Mouse (Mus musculus): ENCODE data around the gene Arhgdia. TPM values are rescaled to one million over a fixed set of nuclear protein-coding genes. Genes with fewer than 3 reads are reported as not detected.

Arhgdia gene
- polyA plus RNA-seq, 1 experiment from 2014 or later, result 742 TPM

GRCm38 (mm10) chr11:120552736-120553135 lies 28.7 kb downstream of the Arhgdia start:
- Histone ChIP-seq H3K27ac (no peak overlapping the region), H3K9me3 (replicated peaks) (no peaks in the 10 kb centered on the region), H3K4me3 (no peak overlapping the region), H3K27me3 (ENCODE audit: low read depth, poor library complexity, severe bottlenecking) (no peaks in the 10 kb centered on the region), H3K36me3 (peaks cover 7% of the 10 kb centered on the region), H3K4me1 (peaks cover 29% of the 10 kb centered on the region)
- no peak for DNase-seq (ENCODE audit: low spot score)
- 83% methylated on average over 5 of the region's 5 CpGs for WGBS

- Histone ChIP-seq H3K27me3 (ENCODE audit: low read depth, poor library complexity, severe bottlenecking) (no peaks in the 10 kb centered on the region), H3K4me1 (peaks cover 33% of the 10 kb centered on the region), H3K4me3 (peak within 1 kb of the TSS; percentile 91), H3K27ac (peak within 1 kb of the TSS; percentile 97), H3K36me3 (peaks cover 17% of the 10 kb centered on the region), H3K9me3 (replicated peaks) (no peaks in the 10 kb centered on the region)
- DNase-seq (ENCODE audit: low spot score), result no peak
- WGBS, result 95% methylated on average over 28 of the region's 28 CpGs
These were observed 30.5 kb downstream of the Arhgdia start, which contains the start of gene Ppp1r27 for GRCm38 (mm10) chr11:120550810-120551440. Ppp1r27 (minus strand) TSS chr11:120551132.

GRCm38 (mm10) chr11:120549986-120550809 lies 31.2 kb downstream of the Arhgdia start:
- Histone ChIP-seq H3K4me1 (peaks cover 33% of the 10 kb centered on the region), H3K27me3 (ENCODE audit: low read depth, poor library complexity, severe bottlenecking) (no peaks in the 10 kb centered on the region), H3K9me3 (replicated peaks) (no peaks in the 10 kb centered on the region), H3K27ac (peak overlapping the region; percentile 97), H3K36me3 (peaks cover 24% of the 10 kb centered on the region), H3K4me3 (peak overlapping the region; percentile 91)
- WGBS, result 69% methylated on average over 11 of the region's 11 CpGs
- DNase-seq (ENCODE audit: low spot score), result no peak

- WGBS, result 2% methylated on average over 79 of the region's 87 CpGs
These were observed 32.1 kb downstream of the Arhgdia start, which contains the start of gene Mcrip1 for GRCm38 (mm10) chr11:120549168-120549945. Mcrip1 (minus strand) TSS chr11:120549727.

GRCm38 (mm10) chr11:120548786-120549167 lies 32.6 kb downstream of the Arhgdia start:
- DNase-seq (ENCODE audit: low spot score), result no peak
- peaks cover 33% of the 10 kb centered on the region for H3K4me1 ChIP-seq
- H3K9me3 ChIP-seq (replicated peaks), result no peaks in the 10 kb centered on the region
- H3K27me3 ChIP-seq (ENCODE audit: low read depth, poor library complexity, severe bottlenecking), result no peaks in the 10 kb centered on the region
- WGBS, result 32% methylated on average over 7 of the region's 7 CpGs
- peak overlapping the region; percentile 97 for H3K27ac ChIP-seq
- peak overlapping the region; percentile 91 for H3K4me3 ChIP-seq
- peaks cover 38% of the 10 kb centered on the region for H3K36me3 ChIP-seq

More at GRCm38 (mm10) chr11:120549168-120549945, 32.1 kb downstream of the Arhgdia start, which contains the start of gene Mcrip1:
- Histone ChIP-seq H3K27me3 (ENCODE audit: low read depth, poor library complexity, severe bottlenecking) (no peaks in the 10 kb centered on the region), H3K36me3 (peaks cover 33% of the 10 kb centered on the region), H3K4me3 (peak within 1 kb of the TSS; percentile 91), H3K9me3 (replicated peaks) (no peaks in the 10 kb centered on the region), H3K4me1 (peaks cover 33% of the 10 kb centered on the region), H3K27ac (peak within 1 kb of the TSS; percentile 97)
- peak; percentile 96 for DNase-seq (ENCODE audit: low spot score)

- H3K27me3 ChIP-seq (ENCODE audit: low read depth, poor library complexity, severe bottlenecking), result no peaks in the 10 kb centered on the region
- H3K4me1 ChIP-seq, result peaks cover 33% of the 10 kb centered on the region
- peak overlapping the region; percentile 97; the same call in 1 of the 2 replicates for H3K27ac ChIP-seq
- H3K9me3 ChIP-seq (replicated peaks), result no peaks in the 10 kb centered on the region
- 89% methylated on average over 3 of the region's 3 CpGs for WGBS
- H3K4me3 ChIP-seq, result peak overlapping the region; percentile 91
- H3K36me3 ChIP-seq, result peaks cover 44% of the 10 kb centered on the region
- no peak for DNase-seq (ENCODE audit: low spot score)
These were observed 33.2 kb downstream of the Arhgdia start for GRCm38 (mm10) chr11:120548214-120548613.

- no peaks in the 10 kb centered on the region for H3K9me3 ChIP-seq (replicated peaks)
- H3K36me3 ChIP-seq, result peaks cover 52% of the 10 kb centered on the region
- peaks cover 33% of the 10 kb centered on the region for H3K4me1 ChIP-seq
- DNase-seq (ENCODE audit: low spot score), result no peak
- H3K27me3 ChIP-seq (ENCODE audit: low read depth, poor library complexity, severe bottlenecking), result no peaks in the 10 kb centered on the region
- no peak overlapping the region for H3K27ac ChIP-seq
- 73% methylated on average over 2 of the region's 2 CpGs for WGBS
- no peak overlapping the region for H3K4me3 ChIP-seq
These were observed 34.0 kb downstream of the Arhgdia start for GRCm38 (mm10) chr11:120547469-120547868.

GRCm38 (mm10) chr11:120545964-120546363 lies 35.5 kb downstream of the Arhgdia start:
- Histone ChIP-seq H3K27ac (no peak overlapping the region), H3K27me3 (ENCODE audit: low read depth, poor library complexity, severe bottlenecking) (no peaks in the 10 kb centered on the region), H3K36me3 (peaks cover 59% of the 10 kb centered on the region), H3K4me3 (no peak overlapping the region), H3K9me3 (replicated peaks) (no peaks in the 10 kb centered on the region), H3K4me1 (peaks cover 33% of the 10 kb centered on the region)
- DNase-seq (ENCODE audit: low spot score), result no peak
- 91% methylated on average over 3 of the region's 3 CpGs for WGBS

GRCm38 (mm10) chr11:120542376-120542775 lies 39.0 kb downstream of the Arhgdia start:
- Histone ChIP-seq H3K9me3 (replicated peaks) (no peaks in the 10 kb centered on the region), H3K4me3 (no peak overlapping the region), H3K27ac (no peak overlapping the region), H3K36me3 (peaks cover 52% of the 10 kb centered on the region), H3K27me3 (ENCODE audit: low read depth, poor library complexity, severe bottlenecking) (no peaks in the 10 kb centered on the region), H3K4me1 (peaks cover 29% of the 10 kb centered on the region)
- no peak for DNase-seq (ENCODE audit: low spot score)
- WGBS, result 84% methylated on average over 6 of the region's 6 CpGs

- H3K27ac ChIP-seq, result no peak overlapping the region
- H3K36me3 ChIP-seq, result peaks cover 49% of the 10 kb centered on the region
These were observed 39.5 kb downstream of the Arhgdia start for GRCm38 (mm10) chr11:120541907-120542306.

GRCm38 (mm10) chr11:120539285-120540014 lies 42.0 kb downstream of the Arhgdia start:
- peak overlapping the region; percentile 83 for H3K27ac ChIP-seq
- no peaks in the 10 kb centered on the region for H3K9me3 ChIP-seq (replicated peaks)
- 40% methylated on average over 10 of the region's 10 CpGs for WGBS
- peaks cover 28% of the 10 kb centered on the region for H3K4me1 ChIP-seq
- peaks cover 28% of the 10 kb centered on the region for H3K36me3 ChIP-seq
- H3K27me3 ChIP-seq (ENCODE audit: low read depth, poor library complexity, severe bottlenecking), result peaks cover 14% of the 10 kb centered on the region
- peak; percentile 49 for DNase-seq (ENCODE audit: low spot score)
- peak overlapping the region; percentile 23; the same call in 1 of the 2 replicates for H3K4me3 ChIP-seq

More at GRCm38 (mm10) chr11:120541907-120542306, 39.5 kb downstream of the Arhgdia start:
- Histone ChIP-seq H3K4me3 (no peak overlapping the region), H3K4me1 (peaks cover 28% of the 10 kb centered on the region), H3K27me3 (ENCODE audit: low read depth, poor library complexity, severe bottlenecking) (no peaks in the 10 kb centered on the region), H3K9me3 (replicated peaks) (no peaks in the 10 kb centered on the region)
- no peak for DNase-seq (ENCODE audit: low spot score)
- 44% methylated on average over 4 of the region's 4 CpGs for WGBS

- Histone ChIP-seq H3K27me3 (ENCODE audit: low read depth, poor library complexity, severe bottlenecking) (peaks cover 19% of the 10 kb centered on the region), H3K4me3 (peak overlapping the region; percentile 23; the same call in 1 of the 2 replicates), H3K36me3 (peaks cover 22% of the 10 kb centered on the region), H3K9me3 (replicated peaks) (no peaks in the 10 kb centered on the region), H3K4me1 (peaks cover 28% of the 10 kb centered on the region), H3K27ac (peak overlapping the region; percentile 83)
- WGBS, result 67% methylated on average over 8 of the region's 8 CpGs
- no peak for DNase-seq (ENCODE audit: low spot score)
These were observed 42.5 kb downstream of the Arhgdia start for GRCm38 (mm10) chr11:120538955-120539284.
